Mouse (Mus musculus) liver, postnatal 0 days (tissue): ENCODE measurements at regions not wholly inside any gene's neighbourhood (a gene's known extent, or its start where the extent isn't known, plus 50 kb on each side); places are given as distances from the start of the nearest gene placed in this dataset.

ENCODE experiments used
- CTCF ChIP-seq: sonication (generic); IDR thresholded peaks from 2 replicates; pipeline ENCODE4 v1.5.1; 2016; ENCODE audit warnings: antibody characterized with exemption, low read depth
- EP300 ChIP-seq: IDR thresholded peaks from 2 replicates; pipeline ENCODE4 v1.6.1; 2016; ENCODE audit warnings: antibody characterized with exemption, low read depth, mild to moderate bottlenecking

- TF ChIP-seq CTCF: no peak
- TF ChIP-seq EP300: no peak
Measured at GRCm38 (mm10) chr5:37903861-37904260, 79.5 kb upstream of the Msx1 start.
